ENCODE assay signal across 12 mouse cellular contexts in genomic region chr1:184614699-184615415, GRCm38 (mm10).
DNase-seq lines count a peak whose midpoint lies in the region; ATAC-seq and TF ChIP-seq lines count a peak whose summit lies in the region.
"Had no signal": no experiment of that assay in that cellular context is flagged by ENCODE, and none has a peak within 500 bp of the region (broad histone marks: within the 10 kb centered on the region; RNA-seq: fewer than 3 reads in every experiment).

No protein-coding gene starts in this region.

- DNase-seq in liver (peak; percentile 46), ES-E14 (ENCODE audit: low read depth, low spot score) (peak; percentile 50)
- DNase-seq in liver, embryonic 11.5 days (ENCODE audit: low spot score), result no peak
- peak; percentile 2 for DNase-seq in induced T-regulatory cell, adult 2 months (ENCODE audit: low read depth)
- DNase-seq in thymus, postnatal 0 days (ENCODE audit: low spot score), result peak; percentile 4
- DNase-seq in forebrain, embryonic 10.5 days (ENCODE audit: extremely low spot score, low spot score), result no peak
- no peak for DNase-seq in urinary bladder, postnatal 10 days (ENCODE audit: low spot score)
- DNase-seq: cerebellum, adult 9-11 months; gastrocnemius, adult 2 months; kidney, adult 8-10 months had no signal

- no peaks in the 10 kb centered on the region for H3K4me1 ChIP-seq in liver, embryonic 11.5 days (replicated peaks; ENCODE audit: control insufficient read depth, insufficient read depth, low read length)
- no peaks in the 10 kb centered on the region for H3K4me1 ChIP-seq in ES-E14 (ENCODE audit: control insufficient read depth in 2 of 2, insufficient read depth in 2 of 2, low read length in 2 of 2, poor library complexity in 1 of 2)
- H3K4me1 ChIP-seq in forebrain, embryonic 10.5 days, result no peaks in the 10 kb centered on the region
- H3K4me1 ChIP-seq: hindbrain, embryonic 13.5 days; stomach, embryonic 15.5 days had no signal

- WGBS in liver, embryonic 11.5 days, result 70% methylated on average over 21 of the region's 21 CpGs
- WGBS in forebrain, embryonic 10.5 days, result 83% methylated on average over 21 of the region's 21 CpGs

- in situ Hi-C loops in ES-E14 (cut with MboI; ENCODE audit: low sequenced_read_pairs in 2 of 2, unreplicated experiment in 2 of 2), result no loop called here

- H3K9ac ChIP-seq in liver, embryonic 11.5 days (ENCODE audit: low read depth, low read length), result no peak overlapping the region
- H3K9ac ChIP-seq in ES-E14 (ENCODE audit: insufficient read depth, low read depth, low read length, poor library complexity, severe bottlenecking), result no peak overlapping the region
- H3K9ac ChIP-seq: hindbrain, embryonic 13.5 days; stomach, embryonic 15.5 days had no signal

- H3K27me3 ChIP-seq in liver, embryonic 11.5 days (replicated peaks; ENCODE audit: control insufficient read depth, insufficient read depth, low read length), result no peaks in the 10 kb centered on the region
- H3K27me3 ChIP-seq in forebrain, embryonic 10.5 days (ENCODE audit: poor library complexity, severe bottlenecking), result no peaks in the 10 kb centered on the region
- H3K27me3 ChIP-seq: hindbrain, embryonic 13.5 days; stomach, embryonic 15.5 days had no signal

- H3K9me3 ChIP-seq in liver, embryonic 11.5 days (ENCODE audit: control insufficient read depth, low read length), result no peaks in the 10 kb centered on the region
- no peaks in the 10 kb centered on the region for H3K9me3 ChIP-seq in ES-E14 (ENCODE audit: control insufficient read depth, insufficient read depth, low read depth, low read length)
- H3K9me3 ChIP-seq in forebrain, embryonic 10.5 days, result no peaks in the 10 kb centered on the region
- H3K9me3 ChIP-seq: hindbrain, embryonic 13.5 days; stomach, embryonic 15.5 days had no signal

- no peak overlapping the region for H3K27ac ChIP-seq in liver, embryonic 11.5 days (ENCODE audit: low read depth, low read length)
- no peak overlapping the region for H3K27ac ChIP-seq in ES-E14 (ENCODE audit: insufficient read depth, low read depth, low read length, poor library complexity, severe bottlenecking)
- H3K27ac ChIP-seq in forebrain, embryonic 10.5 days, result no peak overlapping the region
- H3K27ac ChIP-seq: gastrocnemius, adult 2 months; hindbrain, embryonic 13.5 days; stomach, embryonic 15.5 days had no signal

- no peak; the same call in 1 of the 2 replicates for ATAC-seq in liver, embryonic 11.5 days (replicated peaks; ENCODE audit: low FRiP score)

- H3K4me3 ChIP-seq in liver, embryonic 11.5 days (ENCODE audit: low read depth, low read length), result no peak overlapping the region
- H3K4me3 ChIP-seq in ES-E14 (ENCODE audit: insufficient read depth in 1 of 2, low read depth in 1 of 2, low read length in 2 of 2, poor library complexity in 1 of 2, severe bottlenecking in 1 of 2), result no peak overlapping the region
- H3K4me3 ChIP-seq in forebrain, embryonic 10.5 days, result no peak overlapping the region
- H3K4me3 ChIP-seq: gastrocnemius, adult 2 months; hindbrain, embryonic 13.5 days; stomach, embryonic 15.5 days had no signal

- no peak overlapping the region for H3K4me2 ChIP-seq in liver, embryonic 11.5 days
- H3K4me2 ChIP-seq: hindbrain, embryonic 13.5 days; stomach, embryonic 15.5 days had no signal

- H3K36me3 ChIP-seq in liver, embryonic 11.5 days (ENCODE audit: control insufficient read depth, insufficient read depth, low read length), result no peaks in the 10 kb centered on the region
- no peaks in the 10 kb centered on the region for H3K36me3 ChIP-seq in ES-E14 (ENCODE audit: control insufficient read depth, insufficient read depth, low read length, poor library complexity, severe bottlenecking)
- no peaks in the 10 kb centered on the region for H3K36me3 ChIP-seq in forebrain, embryonic 10.5 days (replicated peaks)
- H3K36me3 ChIP-seq: hindbrain, embryonic 13.5 days; stomach, embryonic 15.5 days had no signal

TF ChIP-seq in ES-E14, 5 proteins besides CTCF, POLR2A, EP300 and RAD21:
- TF ChIP-seq ZNF384 (IDR thresholded peaks at IDR 0.05; ENCODE audit: low read depth, low read length), result peak; percentile 97
- TF ChIP-seq MAFK (IDR thresholded peaks at IDR 0.05; ENCODE audit: insufficient read depth, low read depth, low read length), result no peak
- TF ChIP-seq HCFC1 (IDR thresholded peaks at IDR 0.05; ENCODE audit: borderline replicate concordance, insufficient read depth, low read length), result no peak
- TF ChIP-seq ZC3H11A (IDR thresholded peaks at IDR 0.05; ENCODE audit: borderline replicate concordance, low read depth, low read length), result no peak
- no peak for TF ChIP-seq CHD2 (IDR thresholded peaks at IDR 0.05; ENCODE audit: low read depth, low read length)

Comparison
In these comparisons a context has a peak if more than half of its experiments do, and no peak if none do; other contexts are left out.
1. DNase-seq: peak in liver (single experiment), ES-E14 (single experiment), induced T-regulatory cell, adult 2 months (single experiment) and thymus, postnatal 0 days (single experiment); none in liver, embryonic 11.5 days (single experiment), forebrain, embryonic 10.5 days (single experiment) and urinary bladder, postnatal 10 days (single experiment).